Mouse (Mus musculus): ENCODE data around the gene Tmem190.
A peak's percentile ranks its signal among the peaks of the same experiment; 100 is the strongest.

The Tmem190 gene

DNA sequence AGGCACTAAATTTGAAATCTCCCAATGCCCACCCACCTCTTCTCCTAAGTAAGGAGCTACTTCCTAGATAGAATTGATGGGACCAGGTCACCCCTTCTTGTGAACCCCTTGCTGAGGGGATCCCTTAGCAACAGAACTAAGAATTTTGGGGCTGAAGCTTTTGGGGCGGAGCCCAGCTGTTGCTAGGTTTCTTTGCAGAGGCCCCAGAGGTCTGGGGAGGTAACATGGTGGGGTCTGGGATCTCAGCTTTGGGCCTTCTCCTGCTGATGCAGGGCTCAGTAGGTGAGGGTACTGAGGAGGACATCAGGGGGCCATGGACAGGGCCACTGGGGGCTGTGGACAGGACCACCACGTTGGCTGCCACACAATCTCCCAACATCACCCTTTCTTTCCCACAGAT, at the start of gene Tmem190, which contains the start of gene Il11:
Tmem190 (plus strand) TSS at position 179 of the 400 bp plus-strand sequence.
Il11 (minus strand) TSS at position 101 of the 400 bp plus-strand sequence.
- no peak for DNase-seq (ENCODE audit: low spot score in 2 of 2)

GRCm38 (mm10) chr7:4732968-4733392, 49.8 kb upstream of the Tmem190 start:
- no peak for DNase-seq (ENCODE audit: low spot score in 2 of 2)

GRCm38 (mm10) chr7:4739041-4739543, 43.6 kb upstream of the Tmem190 start:
- no peak for DNase-seq (ENCODE audit: low spot score in 2 of 2)

DNA sequence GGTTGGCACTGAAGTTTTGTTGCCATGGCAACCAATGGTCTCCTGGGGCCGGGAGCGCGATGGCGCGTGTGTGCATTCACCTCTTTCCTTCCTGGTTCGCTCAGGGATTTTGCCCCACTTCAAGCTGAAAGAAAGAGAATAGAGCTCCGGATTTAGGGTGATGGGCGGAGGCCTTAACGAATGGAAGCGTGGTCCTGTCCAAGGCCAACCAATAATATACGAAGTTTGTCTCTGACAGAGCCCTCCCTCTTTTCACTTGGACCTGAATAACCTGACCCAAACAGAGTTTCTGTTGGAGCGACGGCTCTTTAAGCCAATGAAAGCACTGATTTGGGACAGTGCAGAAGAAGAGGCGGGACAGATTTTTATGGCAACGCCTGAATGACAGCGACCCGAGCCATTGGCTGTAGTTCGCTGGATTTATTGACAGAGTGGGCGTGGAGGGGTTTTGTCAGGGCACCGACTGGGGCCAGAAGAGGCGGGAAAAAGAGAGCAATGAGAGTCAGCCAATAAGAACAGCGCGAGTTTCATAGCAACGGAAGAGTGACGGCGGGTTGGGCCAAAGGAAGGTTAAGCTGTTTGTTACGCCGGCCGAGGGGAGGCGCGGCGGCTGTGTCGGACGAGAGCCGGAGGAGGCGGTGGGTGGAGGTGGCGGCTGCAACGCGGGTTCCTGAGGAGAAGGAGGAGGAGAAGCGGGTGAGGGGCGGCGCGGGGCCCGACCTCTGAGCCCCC, 43.0 kb upstream of the Tmem190 start, which contains the start of gene Kmt5c:
Kmt5c (plus strand) TSS at position 572 of the 732 bp plus-strand sequence.
- peak; percentile 100 for DNase-seq (ENCODE audit: low spot score in 2 of 2)

GRCm38 (mm10) chr7:4740309-4740727, 42.4 kb upstream of the Tmem190 start:
- no peak for DNase-seq (ENCODE audit: low spot score in 2 of 2)

DNA sequence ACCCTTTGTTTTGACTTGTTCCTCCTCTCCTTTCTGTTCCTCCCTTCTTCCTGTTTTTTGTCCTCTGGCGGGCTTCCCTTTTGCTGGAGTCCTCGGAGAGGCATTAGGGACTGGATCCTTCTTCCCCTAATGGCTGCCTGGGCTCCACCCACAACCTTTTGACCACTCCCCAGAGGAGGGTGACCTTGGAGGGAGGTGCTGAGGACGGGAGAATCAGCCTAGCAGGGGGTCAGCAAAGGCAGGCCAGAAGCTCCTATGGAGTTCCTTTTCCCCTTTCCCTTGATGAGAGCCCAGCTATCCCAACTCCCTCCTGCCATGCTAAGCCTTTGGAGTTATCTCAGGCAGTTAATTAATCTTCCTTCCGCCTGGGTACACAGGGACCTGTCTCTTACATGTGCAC, 41.6 kb upstream of the Tmem190 start:
- peak; percentile 67 to 70 for DNase-seq (ENCODE audit: low spot score in 2 of 2)

DNA sequence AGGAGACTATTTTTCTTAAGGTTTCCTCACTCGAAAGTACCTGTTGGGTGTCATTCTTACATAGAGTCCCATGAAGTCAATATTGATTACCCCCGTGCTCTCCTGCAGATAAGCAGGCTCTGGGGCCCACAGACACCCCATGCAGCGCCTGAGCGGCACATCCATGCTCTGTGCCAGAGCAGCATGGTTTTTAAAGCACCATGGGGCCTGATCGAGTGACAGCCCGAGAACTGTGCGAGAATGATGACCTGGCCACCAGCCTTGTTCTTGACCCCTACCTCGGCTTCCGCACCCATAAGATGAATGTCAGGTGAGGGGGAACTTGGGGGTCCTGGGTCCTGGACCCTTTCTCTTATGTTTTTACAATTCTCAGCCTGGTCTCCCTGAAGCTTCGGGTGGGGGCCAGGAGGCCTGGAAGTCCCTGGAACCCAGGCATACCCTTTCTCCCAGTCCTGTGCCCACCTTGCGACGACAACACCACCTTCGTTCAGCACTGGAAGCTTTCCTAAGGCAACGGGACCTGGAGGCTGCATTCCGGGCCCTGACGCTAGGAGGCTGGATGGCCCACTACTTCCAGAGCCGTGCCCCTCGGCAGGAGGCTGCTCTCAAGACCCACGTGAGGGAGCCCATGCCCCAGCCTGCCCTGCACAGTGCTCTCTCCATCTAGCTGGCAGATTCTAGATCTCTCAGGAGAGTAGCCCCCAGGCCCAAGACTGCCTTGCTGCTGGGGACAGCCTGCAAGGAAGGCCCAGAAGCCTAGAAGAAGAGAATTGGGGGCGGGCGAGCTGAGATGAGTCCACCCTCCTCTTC, 40.9 kb upstream of the Tmem190 start:
- no peak for DNase-seq (ENCODE audit: low spot score in 2 of 2)

- DNase-seq (ENCODE audit: low spot score in 2 of 2): no peak
Observed at GRCm38 (mm10) chr7:4742482-4742819, 40.3 kb upstream of the Tmem190 start.

DNA sequence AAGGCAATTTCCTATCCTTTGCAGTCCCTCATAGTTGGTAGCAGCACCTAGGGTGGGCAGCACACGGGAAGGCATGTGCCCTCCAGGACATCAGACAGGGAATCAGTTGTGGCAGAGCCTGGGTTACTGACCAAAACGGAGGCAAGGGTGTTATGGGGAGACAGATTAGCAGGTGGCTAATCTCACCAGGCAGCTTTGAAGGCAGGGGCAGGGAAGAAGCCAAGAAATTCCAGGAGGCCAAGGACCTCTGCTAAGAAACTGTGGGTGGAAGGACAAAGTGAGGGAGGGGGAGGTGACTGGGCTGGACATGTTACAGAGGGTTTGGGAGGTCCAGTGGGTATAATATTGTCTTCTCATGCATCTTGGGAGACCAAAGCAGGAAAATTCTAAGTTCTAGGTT, 39.4 kb upstream of the Tmem190 start:
- no peak for DNase-seq (ENCODE audit: low spot score in 2 of 2)

DNA sequence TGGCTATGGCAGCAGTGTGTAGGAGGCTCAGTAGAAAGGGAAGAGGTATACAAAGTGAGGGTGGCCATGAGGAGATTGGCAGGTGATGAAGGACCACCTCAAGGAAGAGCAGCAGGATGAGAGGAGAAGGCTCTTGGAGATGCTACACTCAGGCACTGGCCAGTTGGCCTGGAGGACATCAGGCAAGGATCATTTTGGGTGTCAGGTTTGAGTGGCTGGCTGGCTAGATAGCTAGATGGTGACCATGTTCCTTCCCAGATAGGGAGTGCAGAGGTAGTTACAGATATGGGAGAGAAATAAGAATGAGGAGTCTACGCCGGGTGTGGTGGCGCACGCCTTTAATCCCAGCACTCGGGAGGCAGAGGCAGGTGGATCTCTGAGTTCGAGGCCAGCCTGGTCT, 37.9 kb upstream of the Tmem190 start:
- DNase-seq (ENCODE audit: low spot score in 2 of 2): no peak

GRCm38 (mm10) chr7:4746326-4746980, 36.3 kb upstream of the Tmem190 start:
- DNase-seq (ENCODE audit: low spot score in 2 of 2): no peak

DNA sequence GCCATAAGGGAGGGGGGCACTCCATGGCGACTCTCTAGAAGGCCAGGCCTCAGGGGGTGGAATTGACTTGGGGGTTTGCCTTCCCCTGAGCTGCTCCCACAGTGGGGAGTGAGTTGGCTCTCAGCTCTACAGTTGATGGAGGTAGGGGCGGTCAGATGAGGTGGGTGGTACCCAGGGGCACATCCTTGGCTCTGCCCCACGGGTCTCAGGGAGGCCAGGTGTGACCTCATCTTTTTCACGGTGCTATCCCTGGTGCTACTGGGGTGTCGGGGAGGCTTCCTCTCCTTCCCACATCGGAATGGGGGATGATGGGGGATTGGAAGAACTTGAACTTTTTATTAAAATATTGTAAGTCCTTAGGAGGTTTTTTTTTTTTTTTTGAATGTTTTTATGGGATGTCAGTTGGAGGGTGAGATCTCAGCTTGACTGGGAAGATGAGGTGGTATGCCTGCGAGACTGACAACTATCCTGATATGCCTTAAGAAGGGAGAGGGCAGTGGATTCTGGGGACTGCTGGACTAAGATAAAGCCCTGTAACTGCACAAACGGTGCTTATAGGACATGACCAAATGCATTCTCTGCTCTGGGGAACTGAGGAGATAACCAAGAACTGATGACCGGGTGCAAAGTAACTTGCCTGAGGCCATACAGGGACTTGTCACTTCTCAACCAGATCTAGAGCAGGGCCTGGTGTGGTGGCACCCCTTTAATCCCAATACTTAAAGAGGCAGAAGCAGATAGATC, 35.4 kb upstream of the Tmem190 start:
- DNase-seq (ENCODE audit: low spot score in 2 of 2): no peak

DNA sequence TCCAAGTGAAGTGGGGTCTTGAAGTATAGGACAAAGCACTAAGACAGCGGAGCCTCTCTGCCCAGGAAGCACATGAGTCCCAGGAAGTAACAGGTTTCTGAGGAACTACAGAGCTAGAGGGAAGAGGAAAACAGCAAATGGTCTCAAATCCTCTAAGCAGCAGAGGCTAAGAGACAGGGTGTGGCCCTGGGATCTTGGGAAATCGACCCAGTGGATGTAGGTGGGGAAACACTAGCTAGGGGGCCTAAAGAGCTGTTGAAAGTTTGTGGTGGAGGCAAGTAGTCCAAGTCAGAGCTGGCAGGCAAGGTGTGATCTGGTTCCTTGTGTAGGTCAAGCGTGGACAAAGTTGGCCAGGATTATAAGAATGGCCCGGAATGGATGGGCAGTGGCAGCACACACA, 34.4 kb upstream of the Tmem190 start:
- no peak for DNase-seq (ENCODE audit: low spot score in 2 of 2)

DNA sequence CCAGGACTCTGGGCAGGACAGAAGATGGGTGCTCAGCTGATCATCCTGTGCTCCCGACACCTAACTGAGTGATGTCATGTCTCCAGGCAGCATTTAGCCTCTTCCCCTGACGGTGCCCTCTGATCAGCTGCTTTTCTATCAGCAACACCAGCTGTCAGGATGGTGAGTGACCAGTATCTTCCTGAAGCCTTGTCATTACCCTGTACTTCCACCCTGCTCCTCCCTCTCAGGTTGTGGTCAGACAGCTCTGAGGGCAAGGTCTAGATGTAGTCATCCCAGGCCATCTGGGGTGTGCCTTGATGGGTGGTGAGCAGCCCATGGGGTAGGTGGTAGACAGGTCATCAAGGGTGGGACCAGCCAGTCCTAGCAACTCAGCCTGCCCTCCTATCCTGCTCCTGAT, 33.6 kb upstream of the Tmem190 start:
- no peak for DNase-seq (ENCODE audit: low spot score in 2 of 2)

DNA sequence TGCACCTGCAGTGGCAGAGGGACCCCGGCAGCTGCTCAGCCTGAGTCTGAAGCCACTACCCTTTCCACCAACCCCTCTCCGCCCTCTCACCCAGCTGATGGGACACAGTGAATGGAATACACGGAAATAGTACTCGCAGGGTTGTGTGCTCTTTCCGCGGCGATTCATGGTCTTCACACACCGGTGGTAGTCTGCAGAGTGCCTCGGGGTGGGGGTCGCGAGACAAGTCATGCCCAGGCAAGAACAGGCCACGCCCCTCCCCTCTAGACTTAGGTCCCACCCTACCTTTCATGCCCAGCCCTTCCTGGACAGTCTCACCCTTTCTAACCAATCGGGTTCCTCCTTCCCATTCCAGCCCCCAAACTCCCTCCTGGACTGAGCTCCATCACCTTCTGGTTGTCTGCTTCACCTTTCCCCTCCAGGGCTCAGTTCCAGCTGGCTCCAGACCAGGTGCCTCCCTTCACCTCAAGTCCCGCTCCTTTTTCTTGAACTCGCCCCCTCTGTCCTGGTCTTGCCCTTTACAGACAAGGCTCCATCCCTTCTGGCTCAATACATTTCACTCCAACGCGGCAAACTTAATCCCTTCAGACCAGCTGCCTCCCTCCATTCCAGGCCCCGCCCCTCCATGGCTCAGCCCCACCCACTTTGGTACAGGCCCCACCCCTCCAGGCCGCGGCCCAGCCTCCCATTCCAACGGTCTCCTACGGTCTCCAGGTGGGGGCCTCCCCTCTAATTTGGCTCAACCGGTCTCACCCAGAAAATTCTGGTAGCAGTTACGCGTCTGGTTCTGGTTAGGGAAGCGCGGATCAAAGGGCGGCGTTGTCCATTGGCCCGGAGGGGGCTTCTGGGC, 30.5 kb upstream of the Tmem190 start:
- no peak for DNase-seq (ENCODE audit: low spot score in 2 of 2)

GRCm38 (mm10) chr7:4752821-4753570, 29.7 kb upstream of the Tmem190 start, which contains the start of gene Cox6b2:
Cox6b2 (minus strand) TSS chr7:4753094.
- DNase-seq (ENCODE audit: low spot score in 2 of 2): peak; percentile 37 to 45

DNA sequence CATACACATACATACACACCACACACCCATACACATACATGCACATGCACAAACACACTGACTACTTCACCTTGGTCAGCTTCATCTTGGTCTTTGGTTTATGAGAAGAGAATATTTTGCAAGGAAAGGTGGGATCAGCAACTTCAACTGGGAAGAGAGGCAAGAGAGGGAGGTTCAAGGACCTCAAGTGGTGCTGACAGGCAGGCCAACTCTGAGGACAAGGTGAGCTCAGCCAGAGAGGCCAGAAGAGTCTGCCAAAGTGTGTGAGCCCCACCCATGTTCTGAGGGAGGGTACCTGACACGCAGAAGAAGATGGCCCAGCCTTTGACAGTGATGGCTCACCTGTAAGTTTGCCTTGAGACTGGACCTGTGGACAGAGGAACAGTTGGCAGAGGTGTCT, 23.1 kb upstream of the Tmem190 start:
- no peak for DNase-seq (ENCODE audit: low spot score in 2 of 2)

DNA sequence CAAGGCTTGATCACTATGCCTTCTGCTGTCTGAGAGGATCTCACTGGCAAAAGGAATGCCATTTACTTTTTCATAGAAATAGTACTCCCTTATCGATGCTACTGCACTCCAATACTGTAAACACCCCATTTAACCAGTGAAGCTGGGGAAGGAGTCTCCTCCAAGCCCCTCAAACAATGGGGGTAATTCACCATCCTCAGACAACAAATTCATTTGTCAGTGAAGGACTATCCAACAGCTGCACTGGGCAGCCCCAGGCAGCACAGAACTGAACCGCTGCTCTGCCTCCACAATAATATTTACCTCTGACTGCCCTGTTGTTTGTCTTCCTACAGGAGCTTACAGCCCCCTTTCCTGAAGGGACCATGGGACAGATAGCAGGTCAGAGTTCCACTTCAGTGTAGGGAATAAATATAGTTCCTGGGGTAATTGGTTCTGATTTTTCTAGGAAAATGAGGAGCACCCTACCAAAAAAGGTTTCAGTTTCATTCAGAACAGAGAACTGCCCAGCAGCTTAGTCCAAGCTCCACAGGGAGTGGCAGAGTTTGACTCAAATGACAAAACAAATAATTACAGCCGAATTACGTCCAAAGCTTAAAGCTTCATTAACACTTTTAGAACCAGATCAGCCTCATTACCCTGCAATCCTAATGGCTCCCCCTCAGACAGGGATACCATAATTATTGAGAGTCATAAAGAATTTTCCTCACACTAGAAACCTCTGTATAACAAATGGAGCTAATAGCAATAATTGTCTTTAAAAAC, 17.6 kb upstream of the Tmem190 start:
- DNase-seq (ENCODE audit: low spot score in 2 of 2): no peak

- DNase-seq (ENCODE audit: low spot score in 2 of 2): no peak
Observed at GRCm38 (mm10) chr7:4771202-4771601, 11.5 kb upstream of the Tmem190 start, which contains the start of gene Fam71e2. Fam71e2 (minus strand) TSS chr7:4771302.

Data from heart, adult 9 months (tissue).